Mouse (Mus musculus): ENCODE results near the gene Vps26a.
A peak's percentile ranks its signal among the peaks of the same experiment; 100 is the strongest.
"Not testable (repeated sequence)": the region's sequence is repeated elsewhere in the genome, so short reads cannot be mapped to it uniquely, and the experiment has no call there.

The Vps26a gene

GRCm38 (mm10) chr10:62500088-62500915, 13.7 kb upstream of the Vps26a start:
- DNase-seq, result peak; percentile 61

- DNase-seq, result not testable (repeated sequence)
Measured at GRCm38 (mm10) chr10:62491681-62492080, 5.1 kb upstream of the Vps26a start.

GRCm38 (mm10) chr10:62488266-62488665, 1.7 kb upstream of the Vps26a start:
- DNase-seq, result peak; percentile 41

- peak; percentile 59 for DNase-seq
Measured at GRCm38 (mm10) chr10:62485878-62486582, 575 bp downstream of the Vps26a start.

GRCm38 (mm10) chr10:62481108-62481852, 5.3 kb downstream of the Vps26a start:
- DNase-seq, result no peak

GRCm38 (mm10) chr10:62476980-62477379, 9.6 kb downstream of the Vps26a start:
- DNase-seq, result no peak

GRCm38 (mm10) chr10:62474944-62475343, 11.7 kb downstream of the Vps26a start:
- no peak for DNase-seq

- no peak for DNase-seq
Measured at GRCm38 (mm10) chr10:62471105-62471504, 15.5 kb downstream of the Vps26a start.

- no peak for DNase-seq
Measured at GRCm38 (mm10) chr10:62469736-62470135, 16.9 kb downstream of the Vps26a start.

- no peak for DNase-seq
Measured at GRCm38 (mm10) chr10:62461321-62461720, 25.3 kb downstream of the Vps26a start.

- not testable (repeated sequence) for DNase-seq
Measured at GRCm38 (mm10) chr10:62452001-62452400, 34.6 kb downstream of the Vps26a start.

GRCm38 (mm10) chr10:62450280-62450640, 36.3 kb downstream of the Vps26a start:
- DNase-seq, result peak; percentile 17

GRCm38 (mm10) chr10:62449364-62450279, 37.0 kb downstream of the Vps26a start, which contains the start of the genes 4930507D05Rik and Supv3l1:
Gene 4930507D05Rik, plus strand, starts transcription at chr10:62449489.
Gene Supv3l1, minus strand, starts transcription at chr10:62449738.
- peak; percentile 87 for DNase-seq

GRCm38 (mm10) chr10:62430427-62430826, 56.2 kb downstream of the Vps26a start:
- no peak for DNase-seq

- no peak for DNase-seq
Measured at GRCm38 (mm10) chr10:62425081-62425871, 61.3 kb downstream of the Vps26a start.

GRCm38 (mm10) chr10:62422255-62422654, 64.3 kb downstream of the Vps26a start, which contains the start of gene Hkdc1:
Gene Hkdc1, minus strand, starts transcription at chr10:62422491.
- peak; percentile 28 for DNase-seq

- no peak for DNase-seq
Measured at GRCm38 (mm10) chr10:62421127-62421526, 65.5 kb downstream of the Vps26a start.

GRCm38 (mm10) chr10:62420399-62420798, 66.2 kb downstream of the Vps26a start:
- no peak for DNase-seq

GRCm38 (mm10) chr10:62419422-62419821, 67.2 kb downstream of the Vps26a start:
- no peak for DNase-seq

- DNase-seq, result no peak
Measured at GRCm38 (mm10) chr10:62418831-62419356, 67.7 kb downstream of the Vps26a start.

GRCm38 (mm10) chr10:62413606-62413982, 73.0 kb downstream of the Vps26a start:
- no peak for DNase-seq

Data from liver (tissue).